Mouse (Mus musculus): ENCODE results near the gene Arhgap27.
A peak's percentile ranks its signal among the peaks of the same experiment; 100 is the strongest.
"Not testable (repeated sequence)": the region's sequence is repeated elsewhere in the genome, so short reads cannot be mapped to it uniquely, and the experiment has no call there.

Gene Arhgap27

GRCm38 (mm10) chr11:103332186-103332889 lies 31.2 kb downstream of the Arhgap27 start:
- peak; percentile 75 for DNase-seq

- DNase-seq: no peak
These were observed 31.8 kb downstream of the Arhgap27 start for GRCm38 (mm10) chr11:103331502-103332185.

- no peak for DNase-seq
These were observed 32.7 kb downstream of the Arhgap27 start for GRCm38 (mm10) chr11:103330651-103331319.

- peak; percentile 89 for DNase-seq
These were observed 36.5 kb downstream of the Arhgap27 start for GRCm38 (mm10) chr11:103326950-103327349.

GRCm38 (mm10) chr11:103325172-103325571 lies 38.3 kb downstream of the Arhgap27 start:
- peak; percentile 77 for DNase-seq

- no peak for DNase-seq
These were observed 38.8 kb downstream of the Arhgap27 start for GRCm38 (mm10) chr11:103324723-103325122.

GRCm38 (mm10) chr11:103322832-103323231 lies 40.7 kb downstream of the Arhgap27 start:
- DNase-seq: not testable (repeated sequence)

GRCm38 (mm10) chr11:103320646-103321045 lies 42.8 kb downstream of the Arhgap27 start:
- DNase-seq: no peak

GRCm38 (mm10) chr11:103320196-103320595 lies 43.3 kb downstream of the Arhgap27 start:
- DNase-seq: no peak

GRCm38 (mm10) chr11:103318042-103318441 lies 45.5 kb downstream of the Arhgap27 start:
- no peak for DNase-seq

GRCm38 (mm10) chr11:103315379-103315778 lies 48.1 kb downstream of the Arhgap27 start:
- no peak for DNase-seq

GRCm38 (mm10) chr11:103314736-103315374 lies 48.6 kb downstream of the Arhgap27 start:
- no peak for DNase-seq

GRCm38 (mm10) chr11:103313542-103313941 lies 50.0 kb downstream of the Arhgap27 start:
- DNase-seq: no peak

GRCm38 (mm10) chr11:103312655-103313255 lies 50.7 kb downstream of the Arhgap27 start:
- no peak for DNase-seq

- DNase-seq: peak; percentile 54
These were observed 51.4 kb downstream of the Arhgap27 start for GRCm38 (mm10) chr11:103311960-103312611.

- no peak for DNase-seq
These were observed 53.4 kb downstream of the Arhgap27 start for GRCm38 (mm10) chr11:103309956-103310574.

GRCm38 (mm10) chr11:103307910-103308309 lies 55.6 kb downstream of the Arhgap27 start:
- peak; percentile 38 for DNase-seq

GRCm38 (mm10) chr11:103304525-103304924 lies 59.0 kb downstream of the Arhgap27 start:
- DNase-seq: peak; percentile 25

- no peak for DNase-seq
These were observed 68.7 kb downstream of the Arhgap27 start for GRCm38 (mm10) chr11:103294772-103295171.

GRCm38 (mm10) chr11:103294066-103294465 lies 69.4 kb downstream of the Arhgap27 start:
- no peak for DNase-seq

GRCm38 (mm10) chr11:103292890-103293287 lies 70.6 kb downstream of the Arhgap27 start:
- DNase-seq: no peak
